Mouse (Mus musculus) forebrain, embryonic 15.5 days (tissue): ENCODE results near the gene Tmem44. TPM values are rescaled to one million over a fixed set of nuclear protein-coding genes. Genes with fewer than 3 reads are reported as not detected.

ENCODE experiments used
- ATAC-seq: fragments of 200-750 bp; cut with Nextera tagmentation; replicated peaks from 2 replicates; pipeline ENCODE4 v1.8.0; 2017; ENCODE audit warnings: mild to moderate bottlenecking, moderate TSS enrichment, moderate library complexity
- H3K27ac ChIP-seq: fragments of 300-500 bp; sonication (generic); replicated peaks from 2 replicates; pipeline ENCODE4 v1.5.1; 2015; ENCODE audit warnings: mild to moderate bottlenecking, inconsistent platforms
- H3K27me3 ChIP-seq: fragments of 300-500 bp; sonication (generic); 2 replicates; pipeline ENCODE4 v1.6.1; 2015; ENCODE audit warnings: inconsistent platforms
- H3K36me3 ChIP-seq: fragments of 300-500 bp; sonication (generic); 2 replicates; pipeline ENCODE4 v1.6.1; 2015; ENCODE audit warnings: mild to moderate bottlenecking, inconsistent platforms
- H3K4me1 ChIP-seq: fragments of 300-500 bp; sonication (generic); 2 replicates; pipeline ENCODE4 v1.6.1; 2015; ENCODE audit warnings: inconsistent platforms
- H3K4me2 ChIP-seq: fragments of 300-500 bp; sonication (generic); replicated peaks from 2 replicates; pipeline ENCODE4 v1.6.1; 2015; ENCODE audit warnings: mild to moderate bottlenecking, inconsistent platforms
- H3K4me3 ChIP-seq: fragments of 300-500 bp; sonication (generic); 2 replicates; pipeline ENCODE4 v1.5.1; 2015; ENCODE audit warnings: mild to moderate bottlenecking, inconsistent platforms
- H3K9ac ChIP-seq: fragments of 300-500 bp; sonication (generic); replicated peaks from 2 replicates; pipeline ENCODE4 v1.6.1; 2015; ENCODE audit warnings: mild to moderate bottlenecking, inconsistent platforms
- H3K9me3 ChIP-seq: fragments of 300-500 bp; sonication (generic); 2 replicates; pipeline ENCODE4 v1.6.1; 2016; ENCODE audit warnings: inconsistent platforms
- WGBS: fragments of 180-500 bp; shearing (Covaris S2); methylation state at CpG from one replicate; pipeline ENCODE4 v1.1.7; 2015; ENCODE audit warnings: mixed read lengths; 5-methylcytosine and 5-hydroxymethylcytosine counted together
- polyA plus RNA-seq: library from polyadenylated mRNA; unstranded; fragments of >200 nt; fragmentation: Nextera tagmentation; extraction: Ambion mirVana; gene quantifications from 2 replicates; pipeline ENCODE4 v1.2.1, GENCODE M21; 2015

Tmem44 gene
- polyA plus RNA-seq, 1 experiment from 2014 or later: 89.6 TPM

DNA sequence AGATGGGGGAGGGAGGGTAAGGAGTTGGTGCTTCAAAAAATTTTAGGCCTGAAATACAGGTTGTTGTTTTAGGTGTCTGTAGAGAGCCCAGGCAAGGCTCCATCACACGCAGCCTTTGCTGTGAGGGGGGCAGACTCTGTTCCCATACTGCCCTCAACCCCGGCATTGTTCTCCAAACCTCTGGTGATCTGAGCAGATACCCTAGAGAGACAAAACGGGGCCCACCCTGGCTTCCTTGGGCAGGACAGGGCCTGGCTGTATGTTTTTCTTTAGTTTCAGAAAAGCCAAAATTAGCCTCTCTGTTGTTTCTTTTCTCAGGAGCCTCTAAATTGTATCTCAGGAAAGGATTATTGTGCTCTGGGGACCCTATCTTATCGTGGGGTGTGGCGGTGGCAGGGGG lies 49.0 kb downstream of the Tmem44 start:
- Histone ChIP-seq H3K4me3 (no peak overlapping the region), H3K4me1 (peaks cover 5% of the 10 kb centered on the region; the same call in 1 of the 2 replicates), H3K27ac (no peak overlapping the region), H3K36me3 (no peaks in the 10 kb centered on the region), H3K9ac (no peak overlapping the region), H3K9me3 (no peaks in the 10 kb centered on the region), H3K27me3 (no peaks in the 10 kb centered on the region), H3K4me2 (no peak overlapping the region)
- ATAC-seq: no peak
- 69% methylated on average over 5 of the region's 5 CpGs for WGBS

DNA sequence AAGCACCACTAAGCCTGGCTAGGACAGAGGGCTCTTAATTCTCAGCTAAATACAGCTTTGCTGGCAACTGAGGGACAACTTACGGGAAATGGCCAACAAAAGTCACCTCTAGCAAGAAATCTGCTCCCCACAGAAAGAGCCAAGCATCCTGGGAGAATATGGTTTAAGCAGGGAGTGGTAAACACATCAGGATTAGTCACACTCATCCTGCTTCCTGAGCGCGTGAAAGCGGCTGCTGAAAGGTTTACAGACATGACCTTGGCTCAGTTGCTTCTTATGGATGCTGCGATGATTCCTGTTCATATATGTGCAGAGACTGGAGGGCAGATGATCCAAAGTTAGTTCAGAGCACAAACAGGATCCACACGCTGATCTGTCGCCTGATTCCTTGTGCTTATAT lies 50.4 kb downstream of the Tmem44 start:
- ATAC-seq: no peak
- H3K9ac ChIP-seq: no peak overlapping the region
- H3K4me1 ChIP-seq: peaks cover 5% of the 10 kb centered on the region; the same call in 1 of the 2 replicates
- no peak overlapping the region for H3K4me3 ChIP-seq
- no peaks in the 10 kb centered on the region for H3K36me3 ChIP-seq
- H3K27me3 ChIP-seq: no peaks in the 10 kb centered on the region
- H3K27ac ChIP-seq: no peak overlapping the region
- H3K4me2 ChIP-seq: no peak overlapping the region
- no peaks in the 10 kb centered on the region for H3K9me3 ChIP-seq
- 90% methylated on average over 7 of the region's 7 CpGs for WGBS

DNA sequence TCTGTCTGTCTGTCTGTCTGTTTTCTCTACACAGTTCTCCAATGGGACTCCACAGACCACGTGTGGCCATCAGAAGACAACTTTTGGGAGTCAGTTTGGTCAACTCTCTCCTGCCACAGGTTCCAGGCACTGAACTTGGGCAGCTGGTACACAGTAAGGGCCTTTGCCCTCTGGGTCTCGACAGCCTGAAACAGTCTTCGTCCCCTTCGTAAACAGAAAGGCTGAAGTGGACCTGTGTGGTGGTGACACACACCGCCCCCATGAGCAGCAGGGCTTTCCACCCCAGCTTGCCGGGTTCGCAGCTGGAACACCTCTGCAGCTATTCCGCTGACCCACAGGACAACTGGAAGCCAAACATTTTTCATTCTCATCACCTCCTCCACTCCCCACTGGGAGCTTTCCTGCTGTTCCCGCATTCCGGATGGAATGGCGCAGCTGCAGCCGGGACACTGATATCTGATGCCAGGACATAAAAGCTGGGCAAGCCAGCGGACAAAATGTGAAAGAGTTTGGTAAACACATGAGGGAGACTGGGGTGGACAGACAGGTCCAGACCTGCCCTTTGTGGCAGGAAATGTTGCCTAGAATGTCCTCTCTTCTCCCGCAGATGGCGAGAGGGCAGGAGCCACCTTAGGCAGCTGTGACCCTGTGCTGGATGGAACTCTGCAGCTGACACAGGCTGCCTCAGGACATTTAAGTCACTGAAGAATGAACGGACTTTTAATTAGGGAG lies 51.4 kb downstream of the Tmem44 start:
- H3K4me2 ChIP-seq: no peak overlapping the region
- no peak overlapping the region for H3K4me3 ChIP-seq
- peaks cover 5% of the 10 kb centered on the region; the same call in 1 of the 2 replicates for H3K4me1 ChIP-seq
- H3K27me3 ChIP-seq: no peaks in the 10 kb centered on the region
- no peak overlapping the region for H3K9ac ChIP-seq
- H3K27ac ChIP-seq: no peak overlapping the region
- no peaks in the 10 kb centered on the region for H3K36me3 ChIP-seq
- ATAC-seq: no peak
- WGBS: 24% methylated on average over 16 of the region's 16 CpGs
- no peaks in the 10 kb centered on the region for H3K9me3 ChIP-seq

DNA sequence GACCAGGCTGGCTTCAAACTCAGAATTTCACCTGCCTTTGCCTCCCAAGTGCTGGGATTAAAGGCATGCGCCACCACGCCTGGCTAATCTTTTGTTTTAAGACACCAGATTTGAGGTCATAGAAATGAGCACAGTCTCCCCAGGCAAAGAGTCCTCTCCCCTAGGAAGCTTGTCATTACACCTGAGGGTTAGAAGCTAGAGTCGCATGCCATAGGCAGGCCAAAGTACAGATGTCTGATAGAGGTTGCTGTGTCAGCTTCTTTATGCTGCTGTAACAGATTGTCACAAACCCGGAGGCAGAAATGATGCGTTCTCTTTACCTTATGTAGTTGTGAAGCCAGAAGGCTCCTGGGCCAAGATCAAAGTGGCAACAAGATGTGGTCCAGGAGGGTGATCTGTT lies 53.3 kb downstream of the Tmem44 start:
- no peak overlapping the region for H3K27ac ChIP-seq
- no peak for ATAC-seq
- H3K4me2 ChIP-seq: no peak overlapping the region
- no peaks in the 10 kb centered on the region for H3K27me3 ChIP-seq
- WGBS: 90% methylated on average over 5 of the region's 5 CpGs
- no peak overlapping the region for H3K9ac ChIP-seq
- peaks cover 5% of the 10 kb centered on the region; the same call in 1 of the 2 replicates for H3K4me1 ChIP-seq
- H3K36me3 ChIP-seq: no peaks in the 10 kb centered on the region
- no peaks in the 10 kb centered on the region for H3K9me3 ChIP-seq
- H3K4me3 ChIP-seq: no peak overlapping the region

DNA sequence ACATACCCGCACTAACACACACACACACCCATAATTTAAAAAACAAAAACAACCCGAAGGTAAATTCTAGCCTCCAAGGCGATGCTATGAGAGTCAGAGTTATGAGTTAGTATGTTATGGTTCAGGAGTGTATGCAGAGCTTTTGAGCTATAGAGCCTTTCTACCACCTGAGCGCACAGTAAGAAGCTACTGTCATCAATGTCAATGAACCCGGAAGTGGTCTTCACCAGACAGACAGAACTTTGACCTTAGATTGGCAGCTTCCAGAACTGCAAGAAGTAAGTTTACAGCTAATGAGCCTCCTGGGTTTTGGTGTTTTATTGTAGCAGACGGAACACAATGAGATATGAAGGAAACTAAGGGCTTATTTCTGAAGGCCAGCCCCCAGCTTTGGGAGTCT lies 55.8 kb downstream of the Tmem44 start:
- 90% methylated on average over 6 of the region's 6 CpGs for WGBS
- ATAC-seq: no peak
- H3K36me3 ChIP-seq: no peaks in the 10 kb centered on the region

DNA sequence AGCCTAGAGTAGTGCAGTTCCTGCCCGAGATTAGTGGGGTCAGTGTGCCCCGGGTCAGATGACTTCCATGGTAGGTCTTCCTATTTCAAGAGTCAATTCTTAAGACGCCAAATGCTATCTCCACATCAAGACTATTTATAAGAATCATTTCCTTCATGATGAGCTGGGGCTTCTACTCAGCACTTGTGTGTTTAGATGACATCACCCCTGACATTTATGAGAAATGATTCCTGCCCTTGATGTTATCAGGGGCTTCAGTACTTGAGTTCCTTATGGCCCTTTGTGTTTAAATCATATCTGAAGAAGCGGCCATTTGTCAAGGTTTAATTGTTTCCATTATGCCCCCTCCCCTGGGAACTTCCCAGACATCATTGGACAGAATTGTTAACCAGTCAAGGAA lies 58.9 kb downstream of the Tmem44 start:
- no peaks in the 10 kb centered on the region for H3K4me1 ChIP-seq
- H3K4me3 ChIP-seq: no peak overlapping the region
- H3K27me3 ChIP-seq: no peaks in the 10 kb centered on the region
- no peak overlapping the region for H3K27ac ChIP-seq
- ATAC-seq: no peak
- 86% methylated on average over 4 of the region's 4 CpGs for WGBS
- no peak overlapping the region for H3K4me2 ChIP-seq
- H3K9me3 ChIP-seq: no peaks in the 10 kb centered on the region
- H3K36me3 ChIP-seq: no peaks in the 10 kb centered on the region
- H3K9ac ChIP-seq: no peak overlapping the region

More for the DNA sequence above, 55.8 kb downstream of the Tmem44 start:
- Histone ChIP-seq H3K9ac (no peak overlapping the region), H3K4me3 (no peak overlapping the region), H3K27ac (no peak overlapping the region), H3K4me2 (no peak overlapping the region), H3K4me1 (peaks cover 5% of the 10 kb centered on the region; the same call in 1 of the 2 replicates), H3K9me3 (no peaks in the 10 kb centered on the region), H3K27me3 (no peaks in the 10 kb centered on the region)

DNA sequence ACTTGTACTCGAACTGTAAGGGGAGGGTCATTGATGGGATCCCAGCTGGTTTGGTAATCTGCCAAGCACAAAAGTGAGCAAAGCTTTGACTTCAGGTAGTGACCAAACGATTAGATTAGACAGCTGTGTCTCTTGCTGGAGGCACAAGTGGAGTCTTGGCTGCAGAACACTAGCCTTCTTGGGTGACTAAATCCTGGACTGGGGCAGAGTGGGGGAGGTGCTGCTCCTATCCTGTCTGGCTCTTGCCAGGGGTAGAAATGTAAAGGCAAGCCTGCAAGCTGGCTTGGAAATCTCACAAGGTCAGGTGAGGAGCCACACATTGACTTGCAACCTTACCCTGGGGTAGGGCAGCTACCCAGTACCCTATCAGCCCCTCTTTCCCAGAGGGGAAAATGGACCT lies 59.9 kb downstream of the Tmem44 start:
- no peaks in the 10 kb centered on the region for H3K9me3 ChIP-seq
- H3K4me3 ChIP-seq: no peak overlapping the region
- no peaks in the 10 kb centered on the region for H3K36me3 ChIP-seq
- no peaks in the 10 kb centered on the region for H3K4me1 ChIP-seq
- no peak overlapping the region for H3K27ac ChIP-seq
- H3K9ac ChIP-seq: no peak overlapping the region
- no peak for ATAC-seq
- H3K27me3 ChIP-seq: no peaks in the 10 kb centered on the region
- no peak overlapping the region for H3K4me2 ChIP-seq
- WGBS: 38% methylated on average over 2 of the region's 2 CpGs

DNA sequence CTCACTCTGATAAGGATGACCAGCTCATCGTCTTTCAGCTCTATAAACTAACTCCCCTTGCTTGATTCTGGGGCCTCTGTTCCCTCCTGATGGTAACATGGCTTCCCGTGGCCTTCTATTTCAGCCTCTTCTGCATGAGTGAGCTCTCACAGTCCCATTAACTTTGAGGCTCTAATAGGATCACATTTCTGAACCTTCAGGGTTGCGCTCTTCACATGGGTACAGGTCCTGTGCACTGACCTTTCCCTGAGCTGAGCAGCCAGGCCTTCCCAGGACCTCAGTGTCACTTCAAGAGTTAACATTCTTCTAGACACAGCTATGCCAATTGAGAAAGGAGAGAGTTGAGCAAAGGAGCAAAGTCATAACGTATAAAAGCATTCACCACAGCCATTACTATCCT lies 60.3 kb downstream of the Tmem44 start:
- Histone ChIP-seq H3K4me3 (no peak overlapping the region), H3K27me3 (no peaks in the 10 kb centered on the region), H3K9me3 (no peaks in the 10 kb centered on the region), H3K27ac (no peak overlapping the region), H3K36me3 (no peaks in the 10 kb centered on the region), H3K4me1 (no peaks in the 10 kb centered on the region), H3K9ac (no peak overlapping the region), H3K4me2 (no peak overlapping the region)
- WGBS: 15% methylated on average over 4 of the region's 4 CpGs
- ATAC-seq: no peak

DNA sequence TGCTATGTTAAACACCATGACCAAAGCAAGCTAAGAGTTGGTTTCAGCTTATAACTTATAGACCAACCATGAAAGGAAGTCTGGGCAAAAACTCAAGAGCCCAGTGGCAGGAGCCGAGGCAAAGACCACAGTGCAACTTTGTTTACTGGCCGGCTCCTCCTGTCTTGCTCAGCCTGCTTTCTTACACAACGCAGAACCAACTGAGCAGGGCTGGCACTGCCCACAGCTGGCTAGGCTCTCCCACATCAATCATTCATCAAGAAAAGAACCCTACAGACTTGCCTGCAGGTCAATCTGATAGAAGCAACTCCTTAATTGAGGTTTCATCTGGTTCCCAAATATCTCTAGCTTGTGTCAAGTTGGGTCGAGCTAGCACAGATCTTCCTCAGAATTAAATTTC lies 61.0 kb downstream of the Tmem44 start:
- Histone ChIP-seq H3K9ac (no peak overlapping the region), H3K4me2 (no peak overlapping the region), H3K36me3 (no peaks in the 10 kb centered on the region), H3K27me3 (no peaks in the 10 kb centered on the region), H3K27ac (no peak overlapping the region), H3K4me1 (no peaks in the 10 kb centered on the region), H3K9me3 (no peaks in the 10 kb centered on the region), H3K4me3 (no peak overlapping the region)
- 70% methylated on average over 4 of the region's 4 CpGs for WGBS
- ATAC-seq: no peak

DNA sequence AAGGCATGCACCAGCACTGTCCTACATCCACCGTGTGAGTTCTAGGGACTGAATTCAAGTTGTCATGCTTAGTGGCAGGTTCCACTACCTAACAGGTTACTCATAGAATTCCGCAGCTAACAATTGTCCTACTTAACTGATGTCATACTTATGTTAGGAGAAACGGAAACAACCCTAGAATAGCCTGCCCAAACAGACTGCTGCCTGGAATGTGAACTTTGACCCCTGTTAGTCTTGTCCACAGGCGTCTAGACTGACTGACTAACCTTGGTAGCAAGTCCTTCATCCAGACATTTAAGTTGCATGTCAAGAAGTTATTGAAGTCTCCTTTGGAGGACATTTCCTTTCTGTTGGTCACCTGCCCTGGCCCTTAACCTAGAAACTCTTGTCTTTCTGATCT lies 64.1 kb downstream of the Tmem44 start:
- Histone ChIP-seq H3K27me3 (no peaks in the 10 kb centered on the region), H3K4me2 (no peak overlapping the region), H3K36me3 (no peaks in the 10 kb centered on the region), H3K9me3 (no peaks in the 10 kb centered on the region), H3K27ac (no peak overlapping the region), H3K9ac (no peak overlapping the region), H3K4me3 (no peak overlapping the region), H3K4me1 (no peaks in the 10 kb centered on the region)
- ATAC-seq: no peak
- WGBS: 74% methylated on average over 4 of the region's 4 CpGs

DNA sequence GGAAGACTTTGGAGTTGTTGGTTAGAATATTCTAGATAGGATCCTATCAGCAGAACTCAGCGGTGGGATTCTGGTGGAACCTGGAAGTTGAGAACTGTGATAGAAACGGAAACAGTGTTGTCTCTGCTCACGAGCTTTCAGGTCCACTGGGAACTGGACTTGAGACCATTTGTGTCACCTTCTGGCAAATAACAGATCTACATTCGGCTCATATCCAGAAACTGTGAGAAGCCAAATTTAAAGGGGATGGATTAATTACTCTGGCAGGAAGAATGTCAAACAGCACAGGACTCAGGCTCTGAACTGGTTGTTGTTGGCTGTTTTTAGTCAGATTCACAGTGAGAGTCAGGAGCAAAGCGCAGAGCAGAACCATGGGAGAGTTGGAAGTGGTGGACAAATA lies 72.9 kb downstream of the Tmem44 start:
- Histone ChIP-seq H3K9me3 (no peaks in the 10 kb centered on the region), H3K4me2 (no peak overlapping the region), H3K4me1 (peaks cover 4% of the 10 kb centered on the region; the same call in 1 of the 2 replicates), H3K4me3 (no peak overlapping the region), H3K27me3 (no peaks in the 10 kb centered on the region), H3K27ac (no peak overlapping the region), H3K36me3 (no peaks in the 10 kb centered on the region), H3K9ac (no peak overlapping the region)
- 92% methylated on average over 5 of the region's 5 CpGs for WGBS
- no peak for ATAC-seq

DNA sequence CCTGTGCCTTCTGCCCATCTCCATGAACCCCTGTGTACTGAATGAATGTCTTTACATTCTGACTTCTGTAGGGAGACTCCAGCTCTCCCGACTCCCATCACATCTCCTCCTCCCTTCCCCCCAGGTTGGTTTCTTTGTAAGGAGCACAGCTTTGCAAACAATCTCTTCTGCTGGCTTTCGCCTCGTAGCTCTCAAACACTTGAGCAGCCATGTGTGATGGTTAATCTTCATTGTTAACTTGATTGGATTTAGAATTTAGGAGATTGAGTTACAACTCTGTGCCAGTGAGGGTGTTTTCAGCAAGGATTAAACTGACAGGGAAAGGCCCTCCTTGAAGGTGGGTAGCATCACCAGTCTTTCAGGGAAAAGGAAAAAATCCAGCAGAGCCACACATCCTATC lies 73.6 kb downstream of the Tmem44 start:
- ATAC-seq: no peak
- H3K9me3 ChIP-seq: no peaks in the 10 kb centered on the region
- peaks cover 4% of the 10 kb centered on the region; the same call in 1 of the 2 replicates for H3K4me1 ChIP-seq
- no peak overlapping the region for H3K9ac ChIP-seq
- no peak overlapping the region for H3K4me3 ChIP-seq
- no peaks in the 10 kb centered on the region for H3K27me3 ChIP-seq
- H3K4me2 ChIP-seq: no peak overlapping the region
- H3K27ac ChIP-seq: no peak overlapping the region
- no peaks in the 10 kb centered on the region for H3K36me3 ChIP-seq
- WGBS: 11% methylated on average over 3 of the region's 3 CpGs
